Mouse (Mus musculus) liver, adult 2 months (tissue): ENCODE measurements at regions not wholly inside any gene's neighbourhood (a gene's known extent, or its start where the extent isn't known, plus 50 kb on each side); places are given as distances from the start of the nearest gene placed in this dataset.

Source experiments
- CTCF ChIP-seq: fragments of 200-500 bp; IDR thresholded peaks from 2 replicates; pipeline ENCODE4 v1.5.1; 2011; ENCODE audit warnings: low read depth, low read length, control low read depth
- POLR2A ChIP-seq: fragments of 200-500 bp; IDR thresholded peaks from 2 replicates; pipeline ENCODE4 v1.6.1; 2011; ENCODE audit warnings: low read length, control low read depth; ENCODE audit not compliant: insufficient read depth; ENCODE audit errors: extremely low read depth

- TF ChIP-seq POLR2A (no peak), CTCF (no peak)
These were observed 330.5 kb upstream of the Jarid2 start for GRCm38 (mm10) chr13:44398613-44399369.
